Mouse (Mus musculus): ENCODE data around the gene Fam241a.
A peak's percentile ranks its signal among the peaks of the same experiment; 100 is the strongest.

Gene Fam241a

DNA sequence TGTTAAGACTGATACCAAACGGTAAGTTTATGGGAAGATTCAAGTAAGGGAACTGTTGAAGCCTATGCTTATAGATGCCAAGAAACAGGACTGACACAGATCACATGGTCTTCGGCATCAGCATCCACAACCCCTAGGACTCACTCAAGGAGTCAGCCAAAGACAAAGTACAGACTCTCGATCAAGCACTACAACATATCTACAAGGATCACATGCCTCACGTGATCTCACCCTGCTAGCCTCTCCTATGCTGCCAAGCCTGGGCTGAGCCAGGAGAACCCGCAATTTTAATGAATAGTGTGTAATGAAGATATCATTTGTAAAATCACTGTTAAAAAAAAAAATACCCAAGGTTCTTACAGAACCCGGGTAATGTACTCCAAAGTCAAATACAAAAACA, 60.5 kb downstream of the Fam241a start:
- DNase-seq: no peak

DNA sequence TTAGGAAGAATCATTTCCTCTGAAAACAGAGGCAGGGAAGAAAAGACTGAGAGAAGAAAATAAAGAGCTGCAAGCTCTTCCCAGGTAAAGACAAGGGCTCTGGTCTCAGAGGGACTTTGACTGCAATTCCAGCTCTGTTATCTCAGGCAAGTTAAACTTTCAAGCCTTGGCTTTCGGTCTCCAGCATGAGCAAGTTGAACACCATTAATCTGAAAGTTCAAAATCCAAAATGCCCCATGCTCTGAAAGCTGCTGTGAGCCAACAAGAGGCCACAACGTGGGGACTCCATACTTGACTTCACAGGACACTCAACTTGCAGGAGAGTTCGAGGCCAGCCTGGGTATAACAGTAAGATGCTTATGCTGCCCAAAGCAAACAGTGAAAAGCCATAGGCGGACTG, 62.1 kb downstream of the Fam241a start:
- no peak for DNase-seq

DNA sequence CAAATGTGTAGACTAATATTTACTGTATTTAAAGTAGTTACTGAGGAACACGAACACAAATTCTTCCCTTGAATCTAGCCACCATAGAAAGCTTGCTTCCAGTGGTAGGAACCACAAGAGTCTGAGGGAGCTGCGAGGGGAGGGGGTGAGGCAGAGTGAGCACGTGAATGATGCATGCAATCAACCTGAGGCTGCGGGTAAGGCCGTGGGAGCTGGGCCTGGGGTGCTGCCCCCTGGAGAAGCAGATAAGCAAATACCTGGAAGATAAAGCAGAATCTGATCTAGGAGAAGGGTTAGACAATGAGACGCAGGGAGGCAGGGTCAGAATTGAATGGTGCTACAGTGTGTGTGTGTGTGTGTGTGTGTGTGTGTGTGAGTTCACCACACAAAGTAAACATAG, 65.0 kb downstream of the Fam241a start:
- DNase-seq: no peak

DNA sequence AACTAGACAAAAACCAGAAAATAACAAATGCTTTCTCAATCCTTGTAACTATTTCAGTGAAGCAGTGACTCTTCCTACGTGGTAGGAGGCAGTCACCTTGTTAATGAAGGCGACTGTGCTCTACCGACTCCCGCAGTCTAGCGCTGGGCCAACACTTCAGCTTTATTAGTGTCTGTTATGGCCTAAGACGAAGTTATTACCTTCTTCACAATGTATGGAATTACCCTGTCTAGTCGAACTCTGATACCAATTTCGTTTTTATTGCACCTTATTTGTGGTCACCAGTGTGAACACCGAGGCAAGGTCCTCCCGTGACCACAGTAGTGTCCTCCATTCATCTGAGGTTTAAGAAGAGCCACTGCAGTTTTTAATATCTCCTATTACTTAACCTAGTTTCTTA, 65.9 kb downstream of the Fam241a start:
- DNase-seq: no peak

DNA sequence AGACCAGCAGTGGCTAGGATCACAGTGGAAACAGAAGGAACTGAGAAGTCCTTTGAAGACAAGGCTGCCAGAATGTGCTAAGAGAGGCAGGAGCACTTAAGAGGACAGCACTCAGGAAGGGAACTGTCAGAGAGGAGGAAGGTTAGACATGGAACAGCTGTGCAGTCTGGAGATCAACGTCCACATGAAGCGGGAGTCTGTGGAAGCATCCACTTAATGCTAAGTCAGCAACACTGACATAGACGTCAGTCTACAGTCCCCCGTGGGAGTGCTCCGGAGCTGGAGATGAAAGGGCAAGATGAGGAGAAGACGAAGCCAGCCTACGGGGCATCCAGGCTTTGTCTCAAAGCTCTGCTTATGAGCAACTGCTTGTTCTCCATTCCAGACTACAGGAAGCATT, 69.0 kb downstream of the Fam241a start:
- DNase-seq: no peak

DNA sequence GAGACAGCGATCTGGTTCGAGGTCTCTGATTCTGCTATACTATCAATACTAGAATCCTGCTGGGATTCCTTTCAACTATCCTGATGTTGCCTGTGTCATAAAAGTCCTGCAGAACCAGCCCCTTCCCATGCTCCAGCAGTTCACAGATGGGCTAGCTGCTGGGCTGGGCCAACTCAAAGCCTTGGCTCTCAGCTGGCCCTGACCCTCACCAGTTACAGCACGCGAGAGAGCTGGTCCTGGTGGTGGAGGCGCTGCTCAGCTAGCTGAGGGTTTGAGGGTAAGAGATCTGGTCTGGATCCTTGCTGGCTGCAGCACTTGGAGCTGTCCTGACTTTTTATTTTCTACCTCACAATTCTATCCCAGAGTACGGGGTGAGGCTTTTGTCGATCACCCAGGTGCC, 69.6 kb downstream of the Fam241a start:
- no peak for DNase-seq

DNA sequence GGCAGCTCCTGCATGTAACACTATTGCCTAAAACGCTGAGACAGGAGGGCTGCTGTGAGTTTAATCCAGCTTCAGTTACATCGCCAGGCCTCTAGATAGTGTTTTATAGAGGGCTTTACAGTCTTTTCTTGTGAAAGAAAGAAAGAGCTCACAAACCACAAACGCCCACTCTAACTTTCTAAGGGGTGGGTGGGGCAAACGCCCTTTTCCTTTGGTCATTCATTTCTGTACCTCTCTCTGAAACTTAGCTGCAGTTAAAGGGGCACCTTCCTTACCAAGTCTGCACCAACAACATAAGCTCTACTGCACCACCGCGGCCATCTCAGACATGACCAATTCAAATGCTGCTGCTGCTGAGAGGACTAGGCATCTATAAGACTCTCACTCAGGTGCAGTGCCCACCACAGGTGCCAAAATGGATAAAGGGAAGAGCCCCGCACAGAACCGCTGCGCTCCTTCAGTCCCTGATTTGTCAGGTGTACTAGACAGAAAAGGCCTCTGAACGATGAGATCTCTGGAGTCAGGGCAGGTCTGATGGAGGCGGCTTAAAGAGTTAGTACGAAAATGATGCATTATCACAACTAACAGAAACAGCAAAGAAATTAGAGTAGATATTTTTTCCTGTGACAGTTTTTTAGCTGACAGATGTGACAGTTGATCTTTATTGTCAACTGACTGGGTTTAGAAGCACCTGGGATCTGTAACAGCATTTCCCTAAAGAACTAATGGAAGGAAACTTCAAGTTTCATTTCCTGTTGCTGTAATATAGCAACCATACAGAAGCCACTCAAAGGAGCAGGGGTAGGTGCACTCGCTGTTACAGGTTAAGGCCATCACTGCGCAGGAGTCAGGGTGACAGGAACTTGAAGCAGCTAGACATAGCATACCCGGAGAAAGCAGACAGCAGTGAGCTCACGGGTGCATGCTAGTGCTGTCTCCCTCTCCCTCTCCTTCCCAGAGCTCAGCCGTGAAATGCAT, 71.9 kb downstream of the Fam241a start:
- DNase-seq: peak; percentile 54 to 59

DNA sequence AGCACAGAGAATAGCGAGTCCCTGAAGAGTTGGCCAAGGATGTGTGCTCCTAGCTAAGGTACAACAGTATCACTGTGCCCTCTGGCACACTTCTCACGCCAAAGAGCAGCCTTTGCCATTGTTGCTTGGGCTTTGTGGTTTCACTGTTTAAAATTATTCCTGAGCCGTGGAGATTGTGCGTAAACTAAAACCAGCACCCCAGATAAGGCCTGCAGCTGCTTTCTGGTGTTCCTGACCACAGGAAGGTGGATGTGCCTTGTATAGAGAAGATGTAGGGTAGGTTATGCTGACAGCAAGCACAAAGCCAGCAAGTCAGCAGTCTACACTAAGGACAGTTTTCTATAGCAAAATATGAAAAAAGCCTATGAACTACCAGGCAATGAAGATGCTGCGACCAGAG, 74.9 kb downstream of the Fam241a start:
- no peak for DNase-seq

DNA sequence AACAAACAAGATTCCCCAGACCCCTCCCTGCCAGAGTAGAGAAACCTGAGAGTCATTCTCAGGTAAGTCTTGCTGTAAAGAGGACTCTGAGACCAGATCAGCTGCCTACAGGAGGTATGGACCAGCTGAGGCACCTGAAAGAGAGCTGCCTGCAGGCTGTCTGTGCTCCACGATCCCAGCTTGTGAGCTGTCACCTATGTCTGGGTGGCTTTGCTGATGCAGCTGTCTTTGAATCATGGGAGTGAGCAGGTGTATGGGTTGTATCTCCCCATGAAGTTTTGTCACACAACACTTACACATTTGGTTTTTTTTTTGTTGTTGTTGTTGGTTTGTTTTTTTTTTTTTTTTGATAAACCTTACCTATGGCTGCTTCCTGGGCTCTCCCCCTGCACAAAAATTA, 75.7 kb downstream of the Fam241a start:
- no peak for DNase-seq
